Mouse (Mus musculus): ENCODE measurements around the gene Tspan15. TPM values are rescaled to one million over a fixed set of nuclear protein-coding genes. Genes with fewer than 3 reads are reported as not detected.

Tspan15 gene
- 57.0 and 66.9 TPM in 2 replicates for polyA plus RNA-seq (2015; fragmentation: Nextera tagmentation; extraction: Ambion mirVana)

DNA sequence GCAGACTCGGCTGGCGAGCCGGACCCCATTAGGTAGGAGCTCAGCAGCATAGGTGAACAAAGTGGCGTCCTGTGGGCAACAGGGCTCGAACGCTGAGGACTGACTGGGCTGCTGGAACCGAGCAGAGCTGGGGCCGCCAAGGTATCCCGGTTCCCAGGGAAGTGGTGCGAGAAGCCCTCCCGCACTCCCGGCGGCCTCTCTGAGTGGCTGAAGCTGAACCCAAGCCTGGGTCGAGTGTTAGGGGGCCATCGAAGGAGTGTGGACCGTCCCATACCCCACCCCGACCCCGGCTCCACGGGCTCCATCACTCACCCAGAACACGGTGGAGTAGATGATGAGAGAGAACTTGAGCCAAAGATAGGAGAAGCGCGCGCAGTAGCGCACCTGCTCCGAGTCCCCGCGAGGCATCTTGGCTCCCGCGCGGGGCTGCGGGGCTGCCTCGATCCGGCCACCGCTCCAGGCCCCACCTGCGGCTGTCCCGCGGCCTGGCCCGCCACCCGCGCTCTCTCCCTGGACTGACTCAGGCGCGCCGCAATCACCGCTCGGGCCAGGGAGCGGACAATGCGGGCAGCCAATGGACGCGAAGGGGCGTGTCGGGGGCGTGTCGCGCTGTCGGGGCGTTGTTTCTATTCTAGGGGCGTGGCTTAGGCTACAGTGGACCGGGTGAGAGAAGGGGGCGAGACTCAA lies at the start of gene Tspan15:
Gene Tspan15 (minus strand): TSS at position 544 of the 687 bp plus-strand sequence.
- Histone ChIP-seq H3K27me3 (replicated peaks) (no peaks in the 10 kb centered on the region), H3K9me3 (no peaks in the 10 kb centered on the region), H3K4me3 (replicated peaks) (peak within 1 kb of the TSS; percentile 75), H3K9ac (peak within 1 kb of the TSS; percentile 74), H3K27ac (peak within 1 kb of the TSS; percentile 74), H3K4me2 (replicated peaks) (peak within 1 kb of the TSS; percentile 92), H3K4me1 (replicated peaks) (peaks cover 29% of the 10 kb centered on the region), H3K36me3 (no peaks in the 10 kb centered on the region)
- peak; percentile 96 for ATAC-seq
- under 1% methylated on average over 59 of the region's 59 CpGs for WGBS

DNA sequence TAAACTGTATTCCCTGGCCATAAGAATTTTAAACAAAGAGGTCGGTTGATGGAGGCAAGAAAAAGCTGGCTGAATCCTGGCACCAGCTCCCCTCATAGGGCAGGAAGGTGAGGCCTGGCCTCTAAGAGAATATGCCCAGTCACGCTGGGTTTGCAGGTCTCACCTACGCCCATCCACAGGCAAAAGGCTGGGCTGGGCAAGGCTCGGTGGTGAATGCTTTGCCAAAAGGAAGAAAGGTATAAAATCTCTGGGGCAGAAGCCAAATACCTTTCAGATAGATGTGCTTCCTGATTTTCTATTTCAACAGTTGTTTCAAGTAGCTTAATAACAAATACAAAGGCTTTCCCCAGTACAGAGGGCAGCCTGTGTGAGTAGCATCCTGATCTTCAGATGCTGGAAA lies 48.6 kb upstream of the Tspan15 start:
- no peak overlapping the region for H3K9ac ChIP-seq
- WGBS = 69% methylated on average over 4 of the region's 4 CpGs
- no peak overlapping the region for H3K4me2 ChIP-seq (replicated peaks)
- H3K4me3 ChIP-seq (replicated peaks) = no peak overlapping the region
- H3K27ac ChIP-seq = no peak overlapping the region
- 0 out of 2 replicates have a peak, but pooled peaks cover 3% of the 10 kb centered on the region for H3K36me3 ChIP-seq
- no peaks in the 10 kb centered on the region for H3K4me1 ChIP-seq (replicated peaks)
- no peaks in the 10 kb centered on the region for H3K9me3 ChIP-seq
- ATAC-seq = no peak
- H3K27me3 ChIP-seq (replicated peaks) = no peaks in the 10 kb centered on the region

DNA sequence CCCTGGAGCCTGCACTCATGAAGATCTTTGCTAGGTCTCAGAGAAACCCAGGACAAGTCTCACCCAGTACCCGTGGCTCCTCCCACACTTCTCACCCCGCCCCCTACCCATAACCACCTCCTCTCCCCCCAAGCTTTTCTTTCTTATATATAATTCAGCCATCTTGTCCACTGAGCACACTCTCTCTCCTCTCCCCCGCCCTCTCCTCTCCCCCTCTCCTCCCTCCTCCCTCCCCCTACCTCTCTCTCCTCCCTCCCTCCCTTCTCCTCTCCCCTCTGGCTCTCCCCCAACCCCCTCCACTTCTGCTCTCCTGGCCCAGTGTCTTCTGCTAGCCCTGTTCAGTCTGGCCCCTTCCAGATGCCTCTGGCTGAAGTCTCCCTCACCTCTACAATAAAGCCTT lies 48.0 kb upstream of the Tspan15 start:
- Histone ChIP-seq H3K9me3 (no peaks in the 10 kb centered on the region), H3K36me3 (0 out of 2 replicates have a peak, but pooled peaks cover 3% of the 10 kb centered on the region), H3K27ac (no peak overlapping the region), H3K9ac (no peak overlapping the region), H3K4me1 (replicated peaks) (no peaks in the 10 kb centered on the region), H3K27me3 (replicated peaks) (no peaks in the 10 kb centered on the region), H3K4me3 (replicated peaks) (no peak overlapping the region), H3K4me2 (replicated peaks) (no peak overlapping the region)
- WGBS = 47% methylated on average over 3 of the region's 3 CpGs
- ATAC-seq = no peak

DNA sequence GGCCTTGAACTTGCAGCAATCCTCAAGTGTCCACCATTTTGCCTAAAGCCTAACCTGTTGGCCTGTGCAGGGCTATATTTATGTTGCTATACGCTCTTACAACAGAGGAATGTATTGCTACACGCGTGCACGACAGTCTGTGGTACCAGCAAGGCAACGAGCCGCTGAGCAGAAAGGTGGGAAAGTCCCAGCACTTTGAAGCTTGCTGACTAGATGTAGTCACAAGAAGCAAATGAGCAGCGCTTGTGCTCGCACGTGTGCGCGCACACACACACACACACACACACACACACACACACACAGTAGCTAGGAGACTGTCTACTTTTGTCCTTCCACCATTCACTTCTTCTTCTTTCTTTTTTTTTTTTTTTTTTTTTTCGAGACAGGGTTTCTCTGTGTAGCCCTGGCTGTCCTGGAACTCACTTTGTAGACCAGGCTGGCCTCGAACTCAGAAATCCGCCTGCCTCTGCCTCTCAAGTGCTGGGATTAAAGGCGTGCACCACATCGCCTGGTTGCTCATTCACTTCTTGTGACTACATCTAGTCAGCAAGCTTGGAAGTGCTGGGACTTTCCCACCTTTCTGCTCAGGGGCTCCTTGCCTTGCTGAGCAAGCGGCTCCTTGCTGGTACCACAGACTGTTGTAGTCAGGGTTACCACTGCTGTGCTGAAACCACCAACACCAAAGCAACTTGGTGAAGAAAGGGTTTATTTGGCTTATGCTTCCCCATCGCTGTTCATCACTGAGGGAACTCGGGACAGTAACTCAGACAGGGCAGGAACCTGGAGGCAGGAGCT lies 46.6 kb upstream of the Tspan15 start:
- WGBS = 93% methylated on average over 18 of the region's 19 CpGs
- no peaks in the 10 kb centered on the region for H3K9me3 ChIP-seq
- H3K9ac ChIP-seq = no peak overlapping the region
- no peaks in the 10 kb centered on the region for H3K4me1 ChIP-seq (replicated peaks)
- no peak overlapping the region for H3K4me3 ChIP-seq (replicated peaks)
- H3K36me3 ChIP-seq = 0 out of 2 replicates have a peak, but pooled peaks cover 3% of the 10 kb centered on the region
- no peak overlapping the region for H3K4me2 ChIP-seq (replicated peaks)
- H3K27ac ChIP-seq = no peak overlapping the region
- no peak for ATAC-seq
- H3K27me3 ChIP-seq (replicated peaks) = no peaks in the 10 kb centered on the region

DNA sequence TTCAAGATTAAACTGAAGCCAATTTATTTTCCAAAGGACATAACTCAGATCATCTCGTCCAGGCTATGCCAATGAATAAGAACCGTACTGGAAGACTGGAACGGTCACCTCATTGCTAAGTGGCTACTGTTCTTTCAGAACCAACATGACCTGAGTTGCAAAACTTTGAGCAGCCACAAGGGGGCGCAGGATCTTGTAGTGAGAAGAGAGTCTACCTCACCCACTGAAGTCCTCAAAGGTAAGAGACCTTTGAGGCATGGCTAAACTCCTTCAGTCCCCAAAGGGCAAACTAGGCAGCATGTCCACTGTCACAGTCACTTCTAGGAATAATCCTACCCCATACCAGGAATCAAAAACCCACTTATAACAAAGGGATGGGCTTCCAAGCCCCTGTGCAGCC lies 44.2 kb upstream of the Tspan15 start:
- H3K4me3 ChIP-seq (replicated peaks) = no peak overlapping the region
- H3K36me3 ChIP-seq = 0 out of 2 replicates have a peak, but pooled peaks cover 3% of the 10 kb centered on the region
- ATAC-seq = no peak
- 38% methylated on average over 4 of the region's 4 CpGs for WGBS
- H3K27me3 ChIP-seq (replicated peaks) = no peaks in the 10 kb centered on the region
- H3K4me1 ChIP-seq (replicated peaks) = no peaks in the 10 kb centered on the region
- H3K27ac ChIP-seq = no peak overlapping the region
- no peak overlapping the region for H3K9ac ChIP-seq
- no peak overlapping the region for H3K4me2 ChIP-seq (replicated peaks)
- H3K9me3 ChIP-seq = no peaks in the 10 kb centered on the region

DNA sequence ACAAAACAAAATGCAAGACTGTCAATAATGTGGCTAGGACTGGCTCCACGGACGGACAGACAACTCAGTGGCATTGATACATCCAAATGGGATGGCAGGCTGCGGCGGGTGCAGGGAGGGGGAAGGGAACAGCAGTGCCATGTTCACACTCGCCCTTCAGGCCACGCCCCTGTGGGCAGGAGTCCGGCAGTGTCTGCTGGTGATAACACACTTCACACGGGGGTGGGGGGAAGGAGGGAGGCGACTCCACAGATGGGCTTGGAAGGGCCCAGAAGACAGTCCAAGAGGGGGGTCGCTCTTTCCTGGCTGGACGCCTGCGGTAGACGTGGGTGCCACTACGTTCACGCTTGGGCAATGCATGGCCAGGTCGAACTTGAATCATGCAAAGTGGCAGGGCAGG lies 38.2 kb upstream of the Tspan15 start:
- no peaks in the 10 kb centered on the region for H3K36me3 ChIP-seq
- no peak for ATAC-seq
- H3K9ac ChIP-seq = no peak overlapping the region
- H3K27ac ChIP-seq = no peak overlapping the region
- no peak overlapping the region for H3K4me2 ChIP-seq (replicated peaks)
- 75% methylated on average over 16 of the region's 16 CpGs for WGBS
- H3K27me3 ChIP-seq (replicated peaks) = no peaks in the 10 kb centered on the region
- H3K4me3 ChIP-seq (replicated peaks) = no peak overlapping the region
- H3K9me3 ChIP-seq = no peaks in the 10 kb centered on the region
- no peaks in the 10 kb centered on the region for H3K4me1 ChIP-seq (replicated peaks)

DNA sequence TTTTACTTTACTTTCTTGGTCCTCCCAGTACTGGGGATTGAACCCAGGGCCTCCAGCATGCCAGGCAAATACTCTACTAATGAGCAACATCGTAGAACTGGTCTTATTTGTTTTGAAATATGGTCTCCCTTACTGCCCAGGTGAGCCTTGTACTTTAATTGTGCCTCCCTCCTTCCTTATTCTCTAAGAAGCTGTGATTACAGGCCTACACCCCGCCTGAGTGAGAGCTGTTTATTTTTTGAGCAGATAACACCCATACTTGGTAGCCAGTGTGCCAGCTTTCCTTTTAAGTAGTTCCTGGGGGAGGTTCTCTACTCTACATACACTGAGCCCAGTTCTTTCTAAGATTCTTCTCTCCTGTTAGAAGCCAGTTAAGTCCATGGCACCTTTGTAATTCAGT lies 33.2 kb upstream of the Tspan15 start:
- Histone ChIP-seq H3K27ac (no peak overlapping the region), H3K4me3 (replicated peaks) (no peak overlapping the region), H3K9me3 (no peaks in the 10 kb centered on the region), H3K4me1 (replicated peaks) (0 out of 2 replicates have a peak, but pooled peaks cover 4% of the 10 kb centered on the region), H3K27me3 (replicated peaks) (no peaks in the 10 kb centered on the region), H3K9ac (no peak overlapping the region), H3K4me2 (replicated peaks) (no peak overlapping the region), H3K36me3 (no peaks in the 10 kb centered on the region)
- 0 out of 2 replicates have a peak, but pooled peaks have one; percentile 8 for ATAC-seq
- WGBS = 29% methylated on average over 2 of the region's 2 CpGs

DNA sequence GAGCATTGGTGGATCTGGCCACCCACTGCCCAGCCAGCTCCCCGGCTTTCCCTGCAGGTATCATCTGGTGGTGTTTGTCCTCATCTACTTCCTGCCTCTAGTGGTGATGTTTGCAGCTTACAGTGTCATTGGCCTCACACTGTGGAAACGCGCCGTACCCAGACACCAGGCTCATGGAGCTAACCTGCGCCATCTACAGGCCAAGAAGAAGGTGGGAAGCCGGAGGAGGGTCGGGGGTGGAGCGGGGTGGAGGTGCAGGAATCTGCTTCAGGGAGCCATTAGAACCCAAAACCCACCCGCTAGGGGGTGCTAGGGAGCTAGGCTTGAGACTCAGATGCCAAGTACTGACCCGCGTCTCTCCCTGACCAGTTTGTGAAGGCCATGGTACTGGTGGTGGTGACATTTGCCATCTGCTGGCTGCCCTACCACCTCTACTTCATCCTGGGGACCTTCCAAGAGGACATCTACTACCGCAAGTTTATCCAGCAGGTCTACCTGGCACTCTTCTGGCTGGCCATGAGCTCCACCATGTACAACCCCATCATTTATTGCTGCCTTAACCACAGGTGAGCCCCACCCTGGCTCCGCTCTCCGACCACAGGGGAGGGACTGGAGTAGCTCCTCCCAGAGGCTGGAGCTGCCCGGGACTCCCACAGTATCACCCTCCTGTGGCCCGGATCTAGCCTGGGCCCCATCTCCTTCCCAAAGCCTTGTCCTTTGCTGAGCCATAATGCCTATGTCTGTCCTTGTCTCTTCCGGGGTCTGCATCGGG lies 30.2 kb upstream of the Tspan15 start:
- Histone ChIP-seq H3K9ac (no peak overlapping the region), H3K27ac (no peak overlapping the region), H3K9me3 (no peaks in the 10 kb centered on the region), H3K4me1 (replicated peaks) (0 out of 2 replicates have a peak, but pooled peaks cover 4% of the 10 kb centered on the region), H3K4me2 (replicated peaks) (no peak overlapping the region), H3K36me3 (no peaks in the 10 kb centered on the region), H3K4me3 (replicated peaks) (no peak overlapping the region), H3K27me3 (replicated peaks) (no peaks in the 10 kb centered on the region)
- peak; percentile 78 for ATAC-seq
- WGBS = 16% methylated on average over 18 of the region's 18 CpGs

DNA sequence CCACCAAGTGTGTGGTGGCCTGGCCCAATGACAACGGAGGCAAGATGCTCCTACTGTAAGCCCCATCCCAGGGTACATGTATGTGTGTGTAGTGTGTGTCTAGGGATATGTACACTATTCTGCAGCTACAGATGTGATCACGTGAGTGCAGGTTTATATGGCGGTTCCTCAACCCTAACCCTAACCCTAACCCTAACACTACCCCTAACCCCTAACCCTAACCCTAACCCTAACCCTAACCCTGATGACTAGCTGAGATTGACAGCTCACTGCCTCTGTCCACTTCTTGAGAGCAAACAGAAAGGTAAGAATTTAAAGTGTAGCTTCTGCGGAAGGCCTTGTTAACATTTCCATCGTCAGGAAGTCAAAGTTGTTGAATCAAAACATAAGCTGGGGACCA lies 27.2 kb upstream of the Tspan15 start:
- WGBS = 89% methylated on average over 5 of the region's 5 CpGs
- H3K4me2 ChIP-seq (replicated peaks) = no peak overlapping the region
- no peak for ATAC-seq
- H3K4me3 ChIP-seq (replicated peaks) = no peak overlapping the region
- 0 out of 2 replicates have a peak, but pooled peaks cover 4% of the 10 kb centered on the region for H3K4me1 ChIP-seq (replicated peaks)
- H3K9ac ChIP-seq = no peak overlapping the region
- H3K9me3 ChIP-seq = no peaks in the 10 kb centered on the region
- H3K27ac ChIP-seq = no peak overlapping the region
- no peaks in the 10 kb centered on the region for H3K27me3 ChIP-seq (replicated peaks)
- no peaks in the 10 kb centered on the region for H3K36me3 ChIP-seq

DNA sequence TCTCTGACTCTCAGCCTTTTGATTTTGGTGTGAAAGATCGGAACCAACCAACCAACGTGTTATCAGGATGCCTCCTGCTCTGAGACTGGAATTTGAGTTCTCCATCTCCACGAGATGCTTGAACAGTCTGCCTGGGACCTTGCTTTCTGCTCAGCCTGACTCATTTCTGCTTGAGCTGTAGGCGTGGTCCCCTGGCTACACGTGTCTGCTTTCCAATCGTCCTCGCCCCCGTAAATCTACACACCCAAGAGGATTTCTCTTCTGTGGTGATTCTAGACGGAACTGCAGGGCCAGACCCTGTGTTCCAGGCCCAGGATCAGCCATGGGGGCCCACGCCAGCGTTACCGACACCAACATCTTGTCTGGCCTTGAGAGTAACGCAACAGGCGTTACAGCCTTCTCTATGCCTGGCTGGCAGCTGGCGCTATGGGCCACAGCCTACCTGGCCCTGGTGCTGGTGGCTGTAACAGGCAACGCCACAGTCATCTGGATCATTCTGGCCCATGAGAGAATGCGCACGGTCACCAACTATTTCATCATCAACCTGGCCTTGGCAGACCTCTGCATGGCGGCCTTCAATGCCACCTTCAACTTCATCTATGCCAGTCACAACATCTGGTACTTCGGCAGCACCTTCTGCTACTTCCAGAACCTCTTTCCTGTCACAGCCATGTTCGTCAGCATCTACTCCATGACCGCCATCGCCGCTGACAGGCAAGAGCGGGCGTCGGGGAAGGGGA lies 21.6 kb upstream of the Tspan15 start:
- Histone ChIP-seq H3K9me3 (no peaks in the 10 kb centered on the region), H3K4me1 (replicated peaks) (peaks cover 10% of the 10 kb centered on the region), H3K4me3 (replicated peaks) (no peak overlapping the region), H3K4me2 (replicated peaks) (no peak overlapping the region), H3K36me3 (no peaks in the 10 kb centered on the region), H3K27ac (no peak overlapping the region), H3K27me3 (replicated peaks) (no peaks in the 10 kb centered on the region), H3K9ac (no peak overlapping the region)
- no peak for ATAC-seq
- WGBS = 84% methylated on average over 27 of the region's 27 CpGs

DNA sequence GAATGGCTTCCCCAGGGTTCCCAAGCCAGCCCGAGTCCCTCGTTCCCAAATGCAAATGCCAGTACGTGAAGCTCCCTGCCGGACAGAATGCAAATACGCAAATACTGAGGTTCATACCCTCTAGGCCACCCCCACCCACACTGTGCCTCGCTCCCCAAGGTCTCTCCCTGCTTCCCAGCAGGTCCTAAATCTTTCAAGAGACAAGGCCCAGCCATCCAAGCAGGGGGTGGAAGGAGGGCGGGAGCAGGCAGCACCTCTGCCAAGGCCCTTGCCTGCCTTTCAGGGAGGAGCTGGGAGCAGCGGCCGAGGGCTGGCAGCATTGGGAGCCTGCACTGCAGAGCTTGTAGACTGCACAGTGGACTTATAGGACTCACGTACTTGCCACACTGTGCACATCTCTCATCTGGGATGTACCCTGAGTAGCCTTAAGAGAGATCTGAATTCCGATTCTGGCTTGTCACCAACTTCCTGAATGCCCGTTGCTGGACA lies 21.0 kb upstream of the Tspan15 start, which contains the start of gene Tacr2:
Gene Tacr2 (plus strand): TSS at position 439 of the 489 bp plus-strand sequence.
- WGBS = 59% methylated on average over 12 of the region's 12 CpGs
- Histone ChIP-seq H3K4me1 (replicated peaks) (peaks cover 11% of the 10 kb centered on the region), H3K4me2 (replicated peaks) (no peak within 1 kb of the TSS), H3K36me3 (no peaks in the 10 kb centered on the region), H3K27me3 (replicated peaks) (no peaks in the 10 kb centered on the region), H3K4me3 (replicated peaks) (no peak within 1 kb of the TSS), H3K27ac (no peak within 1 kb of the TSS), H3K9ac (no peak within 1 kb of the TSS), H3K9me3 (no peaks in the 10 kb centered on the region)
- ATAC-seq = no peak
